Mouse (Mus musculus): ENCODE data around the gene Npy4r. TPM values are rescaled to one million over a fixed set of nuclear protein-coding genes. Genes with fewer than 3 reads are reported as not detected.

Npy4r gene
- not detected for total RNA-seq (2023)

DNA sequence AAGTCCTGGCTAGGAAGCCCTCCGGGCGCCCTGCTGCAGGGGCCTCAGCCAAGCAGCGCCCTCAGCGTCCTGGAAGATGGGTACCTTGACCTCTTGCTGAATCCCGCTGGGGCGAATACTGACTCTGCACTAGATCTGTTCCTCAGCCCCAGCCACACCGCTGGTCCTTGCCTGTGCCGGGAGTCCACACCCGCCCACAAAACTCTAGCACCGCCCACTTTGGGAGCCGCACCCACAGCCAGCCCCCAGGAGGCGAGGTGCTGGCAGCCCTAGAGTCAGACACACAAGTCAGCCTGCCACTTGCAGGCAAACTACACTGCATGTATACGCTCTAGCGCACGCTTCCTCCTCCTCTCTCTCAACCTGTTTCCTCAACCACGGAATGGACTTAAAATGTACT lies at the start of gene Npy4r:
Gene Npy4r, minus strand, starts transcription at position 148 of the 400 bp plus-strand sequence.

DNA sequence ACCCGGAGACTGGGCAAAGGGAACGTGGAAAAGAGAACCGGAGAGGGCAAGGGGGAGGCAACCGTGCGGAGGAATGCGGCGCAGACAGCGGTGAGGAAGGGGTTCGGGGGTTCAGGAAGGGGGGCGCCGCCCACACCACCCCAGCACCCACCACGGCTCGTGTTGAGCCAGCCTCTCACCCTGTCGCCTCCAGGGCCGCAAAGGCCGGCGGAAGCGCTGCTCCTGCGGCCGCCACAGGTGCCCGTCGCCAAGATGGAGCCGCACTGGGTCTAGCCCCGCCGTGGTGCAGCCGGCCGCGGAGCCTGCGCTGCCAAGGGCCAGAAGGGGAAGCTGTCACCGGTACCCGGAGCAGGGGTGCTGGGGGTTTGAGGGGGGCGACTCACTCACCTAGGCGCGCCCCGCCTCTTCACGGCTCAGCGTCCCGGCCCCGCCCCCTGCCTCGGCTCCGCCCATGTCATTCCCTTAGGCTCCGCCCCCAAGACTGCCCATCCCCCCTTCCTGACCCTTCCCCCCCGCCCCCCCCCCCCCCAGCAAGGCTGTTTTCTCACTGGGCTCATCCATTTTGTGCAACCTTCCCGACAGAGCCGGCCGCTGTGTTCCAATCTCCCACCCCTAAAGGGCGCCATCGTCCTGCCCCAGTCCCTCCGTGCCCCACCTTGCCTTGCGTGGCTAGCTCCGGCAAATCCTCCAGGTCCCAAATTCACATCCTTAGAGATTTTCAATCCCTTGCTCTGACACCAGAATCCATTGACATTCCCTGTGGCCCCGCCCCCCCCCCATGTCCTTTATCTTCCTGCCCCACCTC lies 49.1 kb upstream of the Npy4r start, which contains the start of gene Gprin2:
Gene Gprin2, minus strand, starts transcription at position 423 of the 805 bp plus-strand sequence.

DNA sequence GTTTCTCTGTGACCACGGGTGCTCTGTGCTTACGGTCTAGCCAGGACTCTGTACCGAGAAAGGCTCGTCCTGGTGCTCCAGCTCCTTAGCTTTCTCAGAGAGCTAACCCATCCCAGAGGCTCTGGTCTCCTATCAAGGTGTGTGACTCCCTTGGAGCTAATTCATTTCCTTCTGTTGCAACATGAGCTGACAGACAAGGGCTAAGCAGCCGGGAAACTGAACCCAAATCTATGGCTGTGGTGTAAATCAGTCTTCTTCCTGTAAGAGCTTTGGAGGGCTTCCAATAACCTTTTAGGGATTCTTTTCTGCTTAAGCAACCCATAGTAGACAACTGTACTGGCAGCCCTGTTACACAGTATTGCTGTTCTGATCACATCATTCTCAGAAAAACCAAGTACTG lies 49.7 kb downstream of the Npy4r start, which contains the start of gene A630023A22Rik:
Gene A630023A22Rik, minus strand, starts transcription at position 154 of the 400 bp plus-strand sequence.

Other genes with a start within 250 kb of the Npy4r start
- gene Gdf10, start 228.9 kb downstream of the Npy4r start, total RNA-seq (2023): not detected
- gene Gdf2, start 211.4 kb downstream of the Npy4r start, total RNA-seq (2023): not detected
- gene Rbp3, start 198.5 kb downstream of the Npy4r start, total RNA-seq (2023): not detected
- gene Zfp488, start 173.7 kb downstream of the Npy4r start, total RNA-seq (2023): under 1 TPM in 1 of 2 experiments, not detected in 1; 0.11 TPM
- not detected for gene Gm30083, start 137.3 kb downstream of the Npy4r start, total RNA-seq (2023)
- not detected for gene Gm5460, start 135.7 kb downstream of the Npy4r start, total RNA-seq (2023)
- gene Antxrl, start 99.8 kb downstream of the Npy4r start, total RNA-seq (2023): not detected
- not detected for gene Anxa8, start 66.5 kb downstream of the Npy4r start, total RNA-seq (2023)
- gene A630023A22Rik, start 49.7 kb downstream of the Npy4r start, total RNA-seq (2023): not detected
- gene Gprin2, start 49.2 kb upstream of the Npy4r start, total RNA-seq (2023): not detected
- gene Syt15, start 67.1 kb upstream of the Npy4r start, total RNA-seq (2023): not detected
- gene Shld2, start 158.0 kb upstream of the Npy4r start, total RNA-seq (2023): 1 to 10 TPM; 8.6 to 9.2 TPM
- 100 to 1,000 TPM; 219 to 235 TPM for gene Glud1, start 158.2 kb upstream of the Npy4r start, total RNA-seq (2023)
- not detected for gene Fam25c, start 202.9 kb upstream of the Npy4r start, total RNA-seq (2023)
- gene Sncg, start 222.3 kb upstream of the Npy4r start, total RNA-seq (2023): not detected
- gene Mmrn2, start 223.0 kb upstream of the Npy4r start, total RNA-seq (2023): under 1 TPM in 1 of 2 experiments, not detected in 1; 0.26 TPM